Mouse (Mus musculus) ES-Bruce4 (cell line): Measurements from ENCODE around the gene BC049352.

ENCODE experiments used
- CTCF ChIP-seq: IDR thresholded peaks from one replicate; pipeline ENCODE4 v1.8.1; 2011; ENCODE audit warnings: low read depth, low read length
- EP300 ChIP-seq: IDR thresholded peaks from 2 replicates; pipeline ENCODE4 v1.6.1; 2011; ENCODE audit warnings: low read depth, low read length; ENCODE audit not compliant: insufficient read depth

- TF ChIP-seq EP300 (no peak), CTCF (no peak)
Observed at GRCm38 (mm10) chr9:45182521-45182920, 714 bp downstream of the BC049352 start.
